Mouse (Mus musculus) midbrain, embryonic 16.5 days (tissue): Measurements from ENCODE around the gene Hist1h2ae. TPM values are rescaled to one million over a fixed set of nuclear protein-coding genes. Genes with fewer than 3 reads are reported as not detected.
"Not testable (repeated sequence)": the region's sequence is repeated elsewhere in the genome, so short reads cannot be mapped to it uniquely, and the experiment has no call there.

Experiments
- ATAC-seq: fragments of 200-750 bp; cut with Nextera tagmentation; 2 replicates; pipeline ENCODE4 v1.8.0; 2017; ENCODE audit warnings: moderate TSS enrichment
- H3K27ac ChIP-seq: fragments of 300-500 bp; sonication (generic); 2 replicates; pipeline ENCODE4 v1.5.1; 2014; ENCODE audit warnings: mild to moderate bottlenecking, low read length, mixed read lengths
- H3K27me3 ChIP-seq: fragments of 300-500 bp; sonication (generic); 2 replicates; pipeline ENCODE4 v1.6.1; 2014; ENCODE audit warnings: low read depth, low read length, mixed read lengths; ENCODE audit not compliant: control insufficient read depth, insufficient read depth
- H3K36me3 ChIP-seq: fragments of 300-500 bp; sonication (generic); 2 replicates; pipeline ENCODE4 v1.6.1; 2014; ENCODE audit warnings: mild to moderate bottlenecking, low read length, moderate library complexity, mixed read lengths; ENCODE audit not compliant: control insufficient read depth, insufficient read depth
- H3K4me1 ChIP-seq: fragments of 300-500 bp; sonication (generic); 2 replicates; pipeline ENCODE4 v1.6.1; 2014; ENCODE audit warnings: mild to moderate bottlenecking, low read length, mixed read lengths; ENCODE audit not compliant: control insufficient read depth, insufficient read depth
- H3K4me2 ChIP-seq: fragments of 300-500 bp; sonication (generic); 2 replicates; pipeline ENCODE4 v1.6.1; 2014; ENCODE audit warnings: mild to moderate bottlenecking, low read length, mixed read lengths
- H3K4me3 ChIP-seq: fragments of 300-500 bp; sonication (generic); 2 replicates; pipeline ENCODE4 v1.5.1; 2014; ENCODE audit warnings: low read depth, mild to moderate bottlenecking, low read length, moderate library complexity, mixed read lengths
- H3K9ac ChIP-seq: fragments of 300-500 bp; sonication (generic); 2 replicates; pipeline ENCODE4 v1.6.1; 2014; ENCODE audit warnings: low read depth, low read length, mixed read lengths
- H3K9me3 ChIP-seq: fragments of 300-500 bp; sonication (generic); replicated peaks from 2 replicates; pipeline ENCODE4 v1.6.1; 2014; ENCODE audit warnings: mild to moderate bottlenecking, low read length, mixed read lengths; ENCODE audit not compliant: control insufficient read depth, poor library complexity, severe bottlenecking
- WGBS: fragments of 180-500 bp; shearing (Covaris S2); extraction: QIAGEN DNeasy Blood & Tissue Kit; methylation state at CpG from one replicate; pipeline ENCODE4 v1.1.7; 2014; 5-methylcytosine and 5-hydroxymethylcytosine counted together
- polyA plus RNA-seq: library from polyadenylated mRNA; unstranded; fragments of >200 nt; fragmentation: Nextera tagmentation; extraction: Ambion mirVana; gene quantifications from 2 replicates; pipeline ENCODE4 v1.2.1, GENCODE M21; 2015

Gene Hist1h2ae
- polyA plus RNA-seq, 1 experiment from 2014 or later, result 7.7 TPM

- no peaks in the 10 kb centered on the region for H3K27me3 ChIP-seq
- peak overlapping the region; percentile 60 for H3K27ac ChIP-seq
- H3K4me3 ChIP-seq, result peak overlapping the region; percentile 24
- H3K9ac ChIP-seq, result peak overlapping the region; percentile 28; the same call in 1 of the 2 replicates
- H3K4me2 ChIP-seq, result peak overlapping the region; percentile 91
- H3K36me3 ChIP-seq, result no peaks in the 10 kb centered on the region
- WGBS, result 2% methylated on average over 22 of the region's 22 CpGs
- peaks cover 24% of the 10 kb centered on the region for H3K4me1 ChIP-seq
- no peaks in the 10 kb centered on the region for H3K9me3 ChIP-seq
- ATAC-seq, result no peak
These were observed 15.3 kb upstream of the Hist1h2ae start for GRCm38 (mm10) chr13:23586099-23586939.

- 0% methylated on average over 15 of the region's 36 CpGs for WGBS
- not testable (repeated sequence) for H3K9me3 ChIP-seq, H3K36me3 ChIP-seq, H3K27me3 ChIP-seq
- Histone ChIP-seq H3K4me1 (peaks cover 26% of the 10 kb centered on the region), H3K9ac (peak overlapping the region; percentile 71), H3K4me2 (peak overlapping the region; percentile 91), H3K27ac (peak overlapping the region; percentile 94), H3K4me3 (peak overlapping the region; percentile 54)
- peak; percentile 91 for ATAC-seq
These were observed 14.6 kb upstream of the Hist1h2ae start for GRCm38 (mm10) chr13:23585442-23586098.

GRCm38 (mm10) chr13:23585029-23585441 is 14.0 kb upstream of the Hist1h2ae start:
- peak overlapping the region; percentile 54 for H3K4me3 ChIP-seq
- no peak for ATAC-seq
- H3K27ac ChIP-seq, result peak overlapping the region; percentile 94
- peak overlapping the region; percentile 71 for H3K9ac ChIP-seq
- no peaks in the 10 kb centered on the region for H3K36me3 ChIP-seq
- WGBS, result under 1% methylated on average over 21 of the region's 21 CpGs
- H3K9me3 ChIP-seq, result no peaks in the 10 kb centered on the region
- H3K4me1 ChIP-seq, result peaks cover 26% of the 10 kb centered on the region
- H3K27me3 ChIP-seq, result no peaks in the 10 kb centered on the region
- peak overlapping the region; percentile 91 for H3K4me2 ChIP-seq

GRCm38 (mm10) chr13:23584331-23584730 is 13.3 kb upstream of the Hist1h2ae start:
- peak overlapping the region; percentile 91 for H3K4me2 ChIP-seq
- no peaks in the 10 kb centered on the region for H3K36me3 ChIP-seq
- no peaks in the 10 kb centered on the region for H3K27me3 ChIP-seq
- peak overlapping the region; percentile 54 for H3K4me3 ChIP-seq
- ATAC-seq, result no peak
- H3K27ac ChIP-seq, result peak overlapping the region; percentile 94
- H3K4me1 ChIP-seq, result peaks cover 26% of the 10 kb centered on the region
- no peaks in the 10 kb centered on the region for H3K9me3 ChIP-seq
- H3K9ac ChIP-seq, result no peak overlapping the region; the same call in 1 of the 2 replicates

GRCm38 (mm10) chr13:23583387-23584068 is 12.5 kb upstream of the Hist1h2ae start:
- H3K27ac ChIP-seq, result no peak overlapping the region

GRCm38 (mm10) chr13:23582219-23583056 is 11.4 kb upstream of the Hist1h2ae start:
- peak overlapping the region; percentile 51 for H3K4me3 ChIP-seq
- H3K9me3 ChIP-seq, result no peaks in the 10 kb centered on the region
- 5% methylated on average over 6 of the region's 6 CpGs for WGBS
- no peaks in the 10 kb centered on the region for H3K36me3 ChIP-seq
- H3K27me3 ChIP-seq, result no peaks in the 10 kb centered on the region
- ATAC-seq, result no peak
- peak overlapping the region; percentile 72 for H3K9ac ChIP-seq
- peak overlapping the region; percentile 94 for H3K4me2 ChIP-seq
- H3K27ac ChIP-seq, result peak overlapping the region; percentile 80
- H3K4me1 ChIP-seq, result peaks cover 26% of the 10 kb centered on the region

More at GRCm38 (mm10) chr13:23583387-23584068, 12.5 kb upstream of the Hist1h2ae start:
- Histone ChIP-seq H3K36me3 (no peaks in the 10 kb centered on the region), H3K4me1 (peaks cover 26% of the 10 kb centered on the region), H3K9me3 (no peaks in the 10 kb centered on the region), H3K4me2 (no peak overlapping the region), H3K9ac (no peak overlapping the region), H3K27me3 (no peaks in the 10 kb centered on the region), H3K4me3 (no peak overlapping the region)
- ATAC-seq, result no peak

- Histone ChIP-seq H3K9ac (peak within 1 kb of the TSS; percentile 72), H3K9me3 (no peaks in the 10 kb centered on the region), H3K27me3 (no peaks in the 10 kb centered on the region), H3K36me3 (no peaks in the 10 kb centered on the region), H3K4me1 (peaks cover 25% of the 10 kb centered on the region), H3K4me3 (peak within 1 kb of the TSS; percentile 51), H3K4me2 (peak within 1 kb of the TSS; percentile 94), H3K27ac (peak within 1 kb of the TSS; percentile 80)
- peak; percentile 94 for ATAC-seq
- WGBS, result under 1% methylated on average over 43 of the region's 43 CpGs
These were observed 10.6 kb upstream of the Hist1h2ae start, which contains the start of gene Hist1h4d for GRCm38 (mm10) chr13:23581408-23582218. Hist1h4d (plus strand) TSS chr13:23581598.

DNA sequence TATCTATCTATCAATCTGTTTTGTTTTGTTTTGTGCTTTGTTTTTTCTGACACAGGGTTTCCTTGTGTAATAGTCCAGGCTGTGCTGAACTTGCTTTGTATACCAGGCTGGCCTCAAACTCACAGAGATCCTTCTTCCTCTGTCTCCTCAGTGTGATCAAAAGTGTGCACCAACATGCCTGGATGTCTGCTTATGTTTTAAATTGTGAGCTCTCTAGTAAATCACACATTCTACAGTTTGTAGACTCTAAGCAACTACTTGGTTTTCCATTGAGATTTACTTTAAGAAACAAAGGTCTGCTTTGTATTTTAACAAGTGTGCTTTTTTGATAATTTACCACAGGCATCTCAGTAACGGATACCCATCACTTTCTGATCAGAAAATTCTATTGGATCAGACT is 6.8 kb upstream of the Hist1h2ae start:
- Histone ChIP-seq H3K4me3 (no peak overlapping the region), H3K9me3 (no peaks in the 10 kb centered on the region), H3K36me3 (no peaks in the 10 kb centered on the region), H3K4me1 (peaks cover 25% of the 10 kb centered on the region), H3K27me3 (no peaks in the 10 kb centered on the region), H3K27ac (no peak overlapping the region), H3K4me2 (no peak overlapping the region), H3K9ac (no peak overlapping the region)
- WGBS, result 100% methylated on average over 1 of the region's 1 CpGs
- no peak for ATAC-seq
